In genomic region chr19:7269290-7270044, GRCm38 (mm10) we compare ENCODE assay signal across 8 mouse cellular contexts. TPM values are rescaled to one million over a fixed set of nuclear protein-coding genes. Genes with fewer than 3 reads are reported as not detected.
DNase-seq lines count a peak whose midpoint lies in the region; ATAC-seq lines count a peak whose summit lies in the region.

No protein-coding gene starts in this region.

- no peaks in the 10 kb centered on the region for H3K27me3 ChIP-seq in midbrain, embryonic 12.5 days

- no peak for ATAC-seq in midbrain, embryonic 12.5 days (ENCODE audit: low FRiP score, low read depth)

- WGBS in midbrain, embryonic 12.5 days: 10% methylated on average over 11 of the region's 11 CpGs

- H3K4me1 ChIP-seq in midbrain, embryonic 12.5 days: peaks cover 74% of the 10 kb centered on the region

- peak overlapping the region; percentile 97 for H3K4me3 ChIP-seq in midbrain, embryonic 12.5 days

- intact Hi-C loops in heart, postnatal 10 days (cut with DNase I): no loop called here

- H3K36me3 ChIP-seq in midbrain, embryonic 12.5 days: peaks cover 42% of the 10 kb centered on the region

- peak overlapping the region; percentile 93 for H3K4me2 ChIP-seq in midbrain, embryonic 12.5 days (replicated peaks)

- peak; percentile 45 for DNase-seq in cerebellum, adult 11-12 months
- DNase-seq in cerebellum, adult 9-10 months: no peak
- DNase-seq in thymus, postnatal 4 days: peak; percentile 45
- DNase-seq in thymus, postnatal 25 days: no peak
- DNase-seq in heart, postnatal 10 days: peak; percentile 57 to 70
- DNase-seq in right cerebral cortex, postnatal 4 days: no peak
- DNase-seq in spleen, postnatal 4 days (ENCODE audit: low spot score in 2 of 2): no peak

- peak overlapping the region; percentile 100 for H3K27ac ChIP-seq in midbrain, embryonic 12.5 days (replicated peaks)

- H3K9ac ChIP-seq in midbrain, embryonic 12.5 days (replicated peaks): peak overlapping the region; percentile 99

- H3K9me3 ChIP-seq in midbrain, embryonic 12.5 days: no peaks in the 10 kb centered on the region

RNA-seq across cellular contexts. Expression of gene Rcor2, which starts 2.3 kb away (rescaled TPM):
- 10 to 100 TPM; 12.9 to 26.0 TPM for total RNA-seq in heart, postnatal 10 days (2021)
- polyA plus RNA-seq in midbrain, embryonic 12.5 days (2016; fragmentation: Nextera tagmentation; extraction: Ambion mirVana): 93.7 and 96.3 TPM in 2 replicates

RNA-seq across cellular contexts. Expression of gene Naa40, which starts 28.5 kb away (rescaled TPM):
- total RNA-seq in heart, postnatal 10 days (2021): 10 to 100 TPM; 25.5 to 28.7 TPM
- polyA plus RNA-seq in midbrain, embryonic 12.5 days (2016; fragmentation: Nextera tagmentation; extraction: Ambion mirVana): 88.4 and 91.0 TPM in 2 replicates

RNA-seq across cellular contexts. Expression of gene Cox8a, which starts 52.1 kb away (rescaled TPM):
- total RNA-seq in heart, postnatal 10 days (2021): 100 to 1,000 TPM; 661 to 717 TPM
- polyA plus RNA-seq in midbrain, embryonic 12.5 days (2016; fragmentation: Nextera tagmentation; extraction: Ambion mirVana): 763 and 786 TPM in 2 replicates

Comparison
In these comparisons a context has a peak if more than half of its experiments do, and no peak if none do; other contexts are left out.
1. DNase-seq: peak in cerebellum, adult 11-12 months (single experiment), thymus, postnatal 4 days (single experiment) and heart, postnatal 10 days (2 of 2); none in cerebellum, adult 9-10 months (single experiment), thymus, postnatal 25 days (single experiment), right cerebral cortex, postnatal 4 days (single experiment) and spleen, postnatal 4 days (0 of 2).